ENCODE assay signal across 9 mouse cellular contexts in genomic region chr2:24502963-24503471, GRCm38 (mm10). TPM values are rescaled to one million over a fixed set of nuclear protein-coding genes. Genes with fewer than 3 reads are reported as not detected.
A peak's percentile ranks its signal among the peaks of the same experiment; 100 is the strongest.
DNase-seq lines count a peak whose midpoint lies in the region; ATAC-seq lines count a peak whose summit lies in the region.
"Had no signal": no experiment of that assay in that cellular context is flagged by ENCODE, and none has a peak within 500 bp of the region (broad histone marks: within the 10 kb centered on the region; RNA-seq: fewer than 3 reads in every experiment).

No protein-coding gene starts in this region.

- H3K4me3 ChIP-seq in forebrain, embryonic 14.5 days (ENCODE audit: low read depth, low read length), result no peak overlapping the region

- no peak overlapping the region for H3K9ac ChIP-seq in forebrain, embryonic 14.5 days (ENCODE audit: low read length)

- 14% methylated on average over 5 of the region's 5 CpGs for WGBS in forebrain, embryonic 14.5 days

- H3K27ac ChIP-seq in forebrain, embryonic 14.5 days (ENCODE audit: low read depth, low read length), result no peak overlapping the region

- no peaks in the 10 kb centered on the region for H3K27me3 ChIP-seq in forebrain, embryonic 14.5 days (replicated peaks; ENCODE audit: control insufficient read depth, insufficient read depth, low read length)

- no peak overlapping the region for H3K4me2 ChIP-seq in forebrain, embryonic 14.5 days (ENCODE audit: low read length)

- H3K36me3 ChIP-seq in forebrain, embryonic 14.5 days (ENCODE audit: control insufficient read depth, insufficient read depth, low read length), result no peaks in the 10 kb centered on the region

- DNase-seq in right cerebral cortex, adult 18-20 months, result peak; percentile 6
- DNase-seq in right cerebral cortex, postnatal 25 days, result no peak
- peak; percentile 43 for DNase-seq in forebrain, embryonic 14.5 days (ENCODE audit: low spot score)
- peak; percentile 51 for DNase-seq in kidney, adult 11 months
- peak; percentile 69 for DNase-seq in lung, postnatal 36 days
- no peak for DNase-seq in spleen, adult 12 weeks (ENCODE audit: low spot score)
- DNase-seq in T-cell, adult 2 months (ENCODE audit: low spot score), result no peak

- peaks cover 8% of the 10 kb centered on the region for H3K4me1 ChIP-seq in forebrain, embryonic 14.5 days (ENCODE audit: control insufficient read depth, insufficient read depth, low read length)

- peak; percentile 68 for ATAC-seq in forebrain, embryonic 14.5 days
- no peak; the same call in 1 of the 2 replicates for ATAC-seq in megakaryocyte progenitor cell, adult 5-6 weeks (replicated peaks; ENCODE audit: poor library complexity)

- H3K9me3 ChIP-seq in forebrain, embryonic 14.5 days (replicated peaks; ENCODE audit: control insufficient read depth, low read length), result no peaks in the 10 kb centered on the region

RNA-seq across cellular contexts. Expression of gene Pax8, which starts 27.6 kb away (rescaled TPM):
- not detected in 2 replicates for polyA plus RNA-seq in forebrain, embryonic 14.5 days (2014; fragmentation: Nextera tagmentation; extraction: Ambion mirVana)
- total RNA-seq in megakaryocyte progenitor cell, adult 5-6 weeks (2015), result 1.3 and 2.9 TPM in 2 replicates
- total RNA-seq in megakaryocyte progenitor cell, adult 5-6 weeks (2017), result 0.20 and 1.1 TPM in 2 replicates
- total RNA-seq: neutrophil, adult 5-6 weeks had no signal

Comparison
In these comparisons a context has a peak if more than half of its experiments do, and no peak if none do; other contexts are left out.
1. DNase-seq: peak in right cerebral cortex, adult 18-20 months (single experiment), forebrain, embryonic 14.5 days (single experiment), kidney, adult 11 months (single experiment) and lung, postnatal 36 days (single experiment); none in right cerebral cortex, postnatal 25 days (single experiment), spleen, adult 12 weeks (single experiment) and T-cell, adult 2 months (single experiment).